Mouse (Mus musculus): ENCODE data around the gene Gm42906. TPM values are rescaled to one million over a fixed set of nuclear protein-coding genes. Genes with fewer than 3 reads are reported as not detected.

The Gm42906 gene
- total RNA-seq, 2 experiments from 2014 or later, result not detected

GRCm38 (mm10) chr5:151346626-151347025 is 81.3 kb downstream of the Gm42906 start:
- intact Hi-C loops (cut with DNase I), result no loop called here
- H3K27ac ChIP-seq, result no peak overlapping the region
- TF ChIP-seq CTCF (IDR thresholded peaks at IDR 0.05), result no peak
- no peak for DNase-seq (ENCODE audit: extremely low spot score in 1 of 2, low spot score in 2 of 2)
- no peak overlapping the region for H3K4me3 ChIP-seq

DNA sequence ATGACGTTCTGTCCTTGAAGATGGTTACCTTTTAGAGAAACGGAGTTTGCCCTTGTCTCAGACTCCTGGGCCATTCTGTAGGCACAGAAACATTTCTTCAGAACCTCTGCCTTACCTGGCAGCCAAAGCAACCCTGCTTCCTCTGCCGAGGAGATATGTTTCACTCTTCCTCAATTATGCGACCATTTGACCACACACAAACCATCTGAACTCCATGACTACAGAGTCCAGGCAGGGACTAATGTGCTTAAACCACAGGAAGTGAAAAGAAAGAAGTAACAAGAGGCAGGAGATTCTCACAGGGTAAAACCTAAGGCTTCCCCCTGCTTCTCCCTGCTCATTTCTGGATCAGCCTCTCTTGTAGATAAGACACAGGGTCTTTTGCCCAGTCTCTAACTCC is 83.2 kb downstream of the Gm42906 start:
- H3K4me3 ChIP-seq, result no peak overlapping the region
- DNase-seq (ENCODE audit: extremely low spot score in 1 of 2, low spot score in 2 of 2), result no peak
- no peak for TF ChIP-seq CTCF (IDR thresholded peaks at IDR 0.05)
- H3K27ac ChIP-seq, result no peak overlapping the region
- intact Hi-C loops (cut with DNase I), result no loop called here

GRCm38 (mm10) chr5:151333686-151334085 is 94.3 kb downstream of the Gm42906 start:
- no peak for DNase-seq (ENCODE audit: extremely low spot score in 1 of 2, low spot score in 2 of 2)
- no peak for TF ChIP-seq CTCF (IDR thresholded peaks at IDR 0.05)
- no peak overlapping the region for H3K4me3 ChIP-seq
- intact Hi-C loops (cut with DNase I), result no loop called here
- no peak overlapping the region for H3K27ac ChIP-seq

- Histone ChIP-seq H3K4me3 (no peak overlapping the region), H3K27ac (no peak overlapping the region)
- intact Hi-C loops (cut with DNase I), result no loop called here
- no peak for TF ChIP-seq CTCF (IDR thresholded peaks at IDR 0.05)
- no peak for DNase-seq (ENCODE audit: extremely low spot score in 1 of 2, low spot score in 2 of 2)
Measured at GRCm38 (mm10) chr5:151333191-151333594, 94.8 kb downstream of the Gm42906 start.

DNA sequence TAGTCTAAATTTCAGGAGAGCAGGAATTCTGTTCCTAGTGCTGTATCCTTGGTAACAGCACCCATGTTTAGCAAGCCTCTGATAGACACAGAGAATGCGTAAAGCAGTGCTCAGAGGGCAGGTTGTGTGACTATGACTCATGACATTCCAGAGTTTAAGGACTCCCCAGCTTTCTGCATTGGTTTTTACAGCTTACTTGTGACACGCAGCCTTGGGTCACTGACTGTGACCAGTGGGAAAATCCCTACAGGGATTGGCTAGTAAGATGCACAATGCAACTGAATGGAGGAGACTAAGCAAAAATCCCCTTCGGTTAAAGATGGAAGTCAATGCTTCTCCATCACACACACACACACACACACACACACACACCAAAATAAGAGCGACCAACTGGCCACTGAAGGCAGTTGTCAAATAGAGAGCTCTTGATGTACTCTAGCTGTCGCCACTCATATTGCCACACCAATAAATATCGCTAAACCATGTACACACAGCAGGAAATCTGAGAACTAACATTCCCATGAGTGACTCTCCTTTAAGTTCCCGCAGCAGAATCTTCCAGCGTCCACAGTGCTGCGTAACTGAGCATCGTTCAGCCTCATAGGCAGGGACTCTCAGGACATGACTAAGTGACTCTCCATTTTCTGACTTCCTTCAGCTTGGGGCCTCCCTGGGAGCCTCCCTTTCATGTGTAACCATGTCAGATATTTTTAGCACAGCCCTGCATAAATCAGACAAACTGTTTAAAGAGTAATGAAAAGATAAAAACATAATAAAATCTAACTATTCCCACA is 112.0 kb downstream of the Gm42906 start:
- Histone ChIP-seq H3K27ac (no peak overlapping the region), H3K4me3 (no peak overlapping the region)
- intact Hi-C loops (cut with DNase I), result no loop called here
- TF ChIP-seq CTCF (IDR thresholded peaks at IDR 0.05), result no peak
- peak; percentile 11 to 12 for DNase-seq (ENCODE audit: extremely low spot score in 1 of 2, low spot score in 2 of 2)

DNA sequence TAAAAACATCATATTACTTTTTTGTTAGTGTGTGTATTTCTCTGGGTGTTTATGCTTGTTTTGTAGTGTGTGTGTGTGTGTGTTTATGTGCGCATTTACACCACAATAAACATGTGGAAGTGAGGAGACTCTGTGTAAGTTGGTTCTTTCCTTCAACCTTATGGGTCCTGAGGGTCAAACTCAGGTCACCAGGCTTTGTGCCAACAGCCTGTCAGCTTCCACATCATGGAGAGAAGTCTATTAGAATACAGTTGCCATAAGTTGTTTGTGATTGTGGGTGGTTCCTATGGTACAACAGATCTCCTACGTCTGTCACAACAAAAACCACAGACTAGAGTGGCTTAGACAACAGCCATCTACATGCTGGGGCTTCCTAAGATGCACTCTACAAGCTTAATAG is 127.7 kb downstream of the Gm42906 start:
- DNase-seq (ENCODE audit: extremely low spot score in 1 of 2, low spot score in 2 of 2), result no peak
- H3K4me3 ChIP-seq, result no peak overlapping the region
- intact Hi-C loops (cut with DNase I), result no loop called here
- TF ChIP-seq CTCF (IDR thresholded peaks at IDR 0.05), result no peak
- no peak overlapping the region for H3K27ac ChIP-seq

DNA sequence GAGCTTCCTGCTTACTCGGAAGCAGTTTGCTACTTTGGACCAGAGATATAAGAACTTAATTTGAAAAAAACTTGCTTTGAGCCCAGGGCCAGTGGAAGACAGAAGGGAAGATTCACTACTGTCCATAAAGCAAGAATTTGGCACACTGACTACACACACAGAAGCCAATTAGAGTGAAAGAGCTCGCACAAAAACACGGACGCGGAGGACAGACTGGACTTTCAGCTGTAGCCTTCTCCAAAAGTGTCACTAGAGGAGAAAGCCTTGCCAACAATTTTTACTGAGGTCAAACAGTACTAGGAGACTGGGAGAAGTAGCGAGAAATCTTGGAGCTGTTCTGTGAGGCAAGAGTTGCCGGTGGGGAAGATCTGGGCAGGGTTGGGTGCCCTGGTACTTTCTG is 128.4 kb downstream of the Gm42906 start:
- Histone ChIP-seq H3K27ac (no peak overlapping the region), H3K4me3 (no peak overlapping the region)
- TF ChIP-seq CTCF (IDR thresholded peaks at IDR 0.05), result no peak
- intact Hi-C loops (cut with DNase I), result no loop called here
- no peak for DNase-seq (ENCODE audit: extremely low spot score in 1 of 2, low spot score in 2 of 2)

- Histone ChIP-seq H3K27ac (no peak overlapping the region), H3K4me3 (no peak overlapping the region)
- no peak for TF ChIP-seq CTCF (IDR thresholded peaks at IDR 0.05)
- intact Hi-C loops (cut with DNase I), result no loop called here
- no peak for DNase-seq (ENCODE audit: extremely low spot score in 1 of 2, low spot score in 2 of 2)
Measured at GRCm38 (mm10) chr5:151298371-151298770, 129.6 kb downstream of the Gm42906 start.

DNA sequence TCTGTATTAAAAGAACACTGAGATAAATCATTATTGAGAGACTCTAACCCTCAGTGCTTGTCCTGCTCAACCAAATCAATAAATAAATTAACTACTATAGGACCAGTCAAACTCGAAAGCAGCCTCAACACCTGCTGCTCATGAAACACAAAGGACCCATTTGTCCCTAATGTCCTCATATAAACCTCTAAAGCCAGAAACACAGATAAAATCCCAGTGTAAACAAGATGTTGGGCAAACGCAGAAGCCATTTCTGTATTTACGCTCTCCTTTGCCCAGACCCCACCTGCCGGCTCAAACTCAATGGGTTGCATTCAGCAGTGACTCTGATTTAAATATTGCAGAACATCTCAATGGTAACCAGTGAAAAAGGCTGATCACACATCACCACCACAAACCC is 131.7 kb downstream of the Gm42906 start:
- TF ChIP-seq CTCF (IDR thresholded peaks at IDR 0.05), result no peak
- no peak for DNase-seq (ENCODE audit: extremely low spot score in 1 of 2, low spot score in 2 of 2)
- no peak overlapping the region for H3K4me3 ChIP-seq
- no peak overlapping the region for H3K27ac ChIP-seq
- intact Hi-C loops (cut with DNase I), result no loop called here

DNA sequence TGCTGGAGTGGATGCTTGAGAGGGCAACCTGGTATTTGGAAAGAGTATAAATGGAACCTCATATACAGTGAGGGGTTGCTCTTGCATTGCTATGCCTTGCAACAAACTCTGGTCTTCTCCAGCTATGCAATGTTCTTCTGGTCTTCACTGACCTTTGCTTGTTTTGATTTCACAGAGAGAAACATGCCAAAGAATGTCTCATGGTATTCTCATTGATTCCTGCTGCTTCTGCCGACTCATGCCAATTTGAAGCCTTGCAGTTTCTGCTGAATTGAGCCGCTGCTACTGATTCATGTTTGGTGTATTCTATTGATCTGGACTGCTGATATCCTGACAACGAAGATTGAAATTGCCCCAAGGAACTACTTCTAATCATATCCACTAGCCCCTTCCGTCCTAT is 134.4 kb downstream of the Gm42906 start:
- no peak overlapping the region for H3K27ac ChIP-seq
- DNase-seq (ENCODE audit: extremely low spot score in 1 of 2, low spot score in 2 of 2), result no peak
- intact Hi-C loops (cut with DNase I), result no loop called here
- no peak for TF ChIP-seq CTCF (IDR thresholded peaks at IDR 0.05)
- H3K4me3 ChIP-seq, result no peak overlapping the region

- no peak for DNase-seq (ENCODE audit: extremely low spot score in 1 of 2, low spot score in 2 of 2)
- intact Hi-C loops (cut with DNase I), result no loop called here
- no peak overlapping the region for H3K4me3 ChIP-seq
- TF ChIP-seq CTCF (IDR thresholded peaks at IDR 0.05), result peak; percentile 50
- no peak overlapping the region for H3K27ac ChIP-seq
Measured at GRCm38 (mm10) chr5:151292310-151292709, 135.7 kb downstream of the Gm42906 start.

DNA sequence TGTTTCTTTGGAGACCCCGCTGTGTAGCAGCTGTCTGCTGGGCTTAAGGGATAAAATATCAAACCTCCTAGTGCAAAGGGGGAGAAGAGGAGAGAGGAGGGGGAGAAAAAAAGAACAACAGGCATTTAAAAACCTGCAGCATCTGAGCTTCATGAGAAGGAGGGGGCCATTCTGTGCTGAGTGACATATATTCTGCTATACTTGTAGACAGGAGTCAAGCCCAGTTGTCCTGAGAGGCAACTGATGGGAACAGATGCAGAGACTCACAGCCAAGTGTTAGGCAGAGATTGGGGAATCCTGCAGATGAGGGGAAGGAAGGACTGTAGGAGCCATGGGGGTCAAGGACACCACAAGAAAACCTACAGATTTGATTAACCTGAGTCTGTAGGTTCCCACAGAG is 141.6 kb downstream of the Gm42906 start:
- DNase-seq (ENCODE audit: extremely low spot score in 1 of 2, low spot score in 2 of 2), result no peak
- no peak overlapping the region for H3K27ac ChIP-seq
- TF ChIP-seq CTCF (IDR thresholded peaks at IDR 0.05), result no peak
- intact Hi-C loops (cut with DNase I), result no loop called here
- H3K4me3 ChIP-seq, result no peak overlapping the region

DNA sequence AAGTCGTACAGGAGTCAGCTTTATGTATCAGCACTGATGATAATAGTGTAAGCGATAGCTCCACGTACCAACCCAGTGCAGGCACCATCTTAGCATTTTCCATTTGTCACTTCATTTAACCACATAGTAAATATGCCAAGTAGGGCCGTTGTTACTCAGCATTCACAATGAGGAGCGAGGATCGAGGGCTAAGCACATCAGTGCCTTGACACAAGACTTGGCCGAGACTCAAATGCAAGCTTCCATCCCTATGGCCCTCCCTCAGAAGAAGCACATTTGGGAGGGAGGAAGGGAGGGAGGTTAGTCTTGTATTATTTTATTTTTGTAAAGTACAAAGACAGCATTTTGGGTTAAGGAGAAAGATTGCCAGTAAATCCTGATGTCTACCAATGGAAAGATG is 148.4 kb downstream of the Gm42906 start:
- no peak for TF ChIP-seq CTCF (IDR thresholded peaks at IDR 0.05)
- intact Hi-C loops (cut with DNase I), result no loop called here
- Histone ChIP-seq H3K4me3 (no peak overlapping the region), H3K27ac (no peak overlapping the region)
- DNase-seq (ENCODE audit: extremely low spot score in 1 of 2, low spot score in 2 of 2), result no peak
